Mouse (Mus musculus): ENCODE results near the gene Adnp. TPM values are rescaled to one million over a fixed set of nuclear protein-coding genes. Genes with fewer than 3 reads are reported as not detected.

Adnp gene
- polyA plus RNA-seq, 1 experiment, result 8.2 TPM

DNA sequence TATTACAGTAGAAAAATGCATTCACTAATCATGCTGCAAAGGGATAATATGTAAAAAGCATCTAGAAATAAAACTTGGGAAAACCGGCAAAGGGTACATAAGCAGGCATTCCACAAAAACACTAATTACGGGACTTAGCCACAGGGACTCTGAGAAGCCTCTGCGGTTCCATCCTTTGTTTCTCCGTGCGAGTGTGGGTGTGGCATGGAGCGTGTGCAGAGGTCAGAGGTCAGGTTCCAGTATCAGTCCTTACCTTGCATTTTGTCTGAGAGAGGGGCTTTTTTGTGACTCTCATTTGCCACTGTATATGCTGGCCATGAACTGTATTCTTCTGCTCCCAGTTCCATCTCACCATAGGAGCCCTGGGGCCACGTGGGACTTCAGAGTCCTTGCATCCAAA lies 31.0 kb downstream of the Adnp start:
- Histone ChIP-seq H3K27me3 (ENCODE audit: control insufficient read depth, insufficient read depth, insufficient read length) (no peaks in the 10 kb centered on the region), H3K79me2 (ENCODE audit: control insufficient read depth, insufficient read depth) (no peaks in the 10 kb centered on the region), H3K36me3 (ENCODE audit: control insufficient read depth, insufficient read depth) (peaks cover 23% of the 10 kb centered on the region), H3ac (ENCODE audit: control insufficient read depth, insufficient read length) (no peak overlapping the region), H3K4me2 (ENCODE audit: low read depth) (no peak overlapping the region), H3K4me3 (no peak overlapping the region)
- TF ChIP-seq POLR2AphosphoS2 (IDR thresholded peaks at IDR 0.05; ENCODE audit: insufficient read length, low read depth) (peak; percentile 14), MYOG (IDR thresholded peaks at IDR 0.05; ENCODE audit: control insufficient read depth in 1 of 3, insufficient read depth in 1 of 3, insufficient read length in 2 of 3, low read depth in 2 of 3) (no peak)

DNA sequence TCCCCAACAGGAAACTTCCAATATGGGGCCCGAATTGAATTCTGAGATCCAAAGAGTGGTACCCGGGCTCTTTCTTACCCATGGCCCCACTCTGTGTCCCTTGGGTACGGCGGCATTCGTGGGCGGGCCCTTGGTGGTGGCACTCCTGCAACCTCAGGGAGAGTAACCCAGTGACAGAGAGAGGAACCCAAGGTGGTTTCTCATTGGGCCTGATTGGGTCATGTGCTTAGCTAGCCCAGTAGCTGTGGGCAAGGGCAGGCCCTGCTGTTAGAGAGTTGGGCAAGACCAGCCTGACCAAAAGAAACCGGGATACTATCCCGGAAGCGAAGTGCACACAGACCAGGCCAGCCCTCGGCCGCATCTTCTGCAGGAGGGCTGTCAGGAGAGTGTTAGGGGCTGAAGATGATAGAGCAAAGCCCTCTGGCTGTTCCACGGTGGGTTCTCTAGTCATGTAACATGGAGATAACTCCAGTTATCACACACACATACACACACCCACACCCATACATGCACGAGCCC lies 36.7 kb downstream of the Adnp start:
- no peak overlapping the region for H3K4me3 ChIP-seq
- H3K27me3 ChIP-seq (ENCODE audit: control insufficient read depth, insufficient read depth, insufficient read length), result no peaks in the 10 kb centered on the region

DNA sequence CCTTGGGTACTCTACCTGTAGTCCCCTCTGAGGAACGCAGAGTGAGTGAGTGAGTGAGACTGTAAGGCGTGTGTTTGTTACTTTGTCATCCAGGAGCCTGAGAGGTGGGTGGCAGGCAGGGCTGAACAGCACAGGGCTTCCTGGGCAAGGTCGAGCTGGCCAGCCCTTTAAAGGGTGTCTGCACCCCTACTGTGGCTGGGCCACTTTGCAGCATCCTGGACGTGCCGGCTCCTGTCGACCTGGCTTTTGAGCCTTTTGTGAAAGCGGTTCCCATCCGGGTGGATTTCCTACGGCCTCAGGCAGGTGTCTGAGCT lies 37.2 kb downstream of the Adnp start:
- Histone ChIP-seq H3K4me2 (ENCODE audit: low read depth) (no peak overlapping the region), H3K27me3 (ENCODE audit: control insufficient read depth, insufficient read depth, insufficient read length) (no peaks in the 10 kb centered on the region), H3K79me2 (ENCODE audit: control insufficient read depth, insufficient read depth) (no peaks in the 10 kb centered on the region), H3ac (ENCODE audit: control insufficient read depth, insufficient read length) (no peak overlapping the region), H3K36me3 (ENCODE audit: control insufficient read depth, insufficient read depth) (peaks cover 4% of the 10 kb centered on the region), H3K4me3 (no peak overlapping the region)
- TF ChIP-seq MAX (IDR thresholded peaks at IDR 0.05; ENCODE audit: low read depth), result no peak
- no peak for TF ChIP-seq USF1 (IDR thresholded peaks at IDR 0.05; ENCODE audit: low read depth)
- TF ChIP-seq E2F4 (IDR thresholded peaks at IDR 0.05; ENCODE audit: insufficient read depth), result no peak
- no peak for TF ChIP-seq CEBPB (IDR thresholded peaks at IDR 0.05; ENCODE audit: insufficient read depth, poor library complexity, severe bottlenecking)
- peak; percentile 5 for TF ChIP-seq POLR2AphosphoS2 (IDR thresholded peaks at IDR 0.05; ENCODE audit: insufficient read length, low read depth)

More for the DNA sequence above, 36.7 kb downstream of the Adnp start:
- no peak overlapping the region for H3K4me2 ChIP-seq (ENCODE audit: low read depth)
- TF ChIP-seq SRF (IDR thresholded peaks at IDR 0.05; ENCODE audit: control insufficient read depth, insufficient read length, low read depth), result no peak
- TF ChIP-seq E2F4 (IDR thresholded peaks at IDR 0.05; ENCODE audit: insufficient read depth), result no peak
- TF ChIP-seq MYOG (IDR thresholded peaks at IDR 0.05; ENCODE audit: control insufficient read depth in 1 of 3, insufficient read depth in 1 of 3, insufficient read length in 2 of 3, low read depth in 2 of 3), result no peak
- TF ChIP-seq CEBPB (IDR thresholded peaks at IDR 0.05; ENCODE audit: insufficient read depth, poor library complexity, severe bottlenecking), result no peak
- no peak for TF ChIP-seq REST (IDR thresholded peaks at IDR 0.05; ENCODE audit: insufficient read depth, insufficient read length)
- TF ChIP-seq POLR2A (IDR thresholded peaks at IDR 0.05; ENCODE audit: insufficient read length, low read depth), result no peak
- TF ChIP-seq TCF3 (IDR thresholded peaks at IDR 0.05; ENCODE audit: insufficient read length, low read depth), result no peak
- H3K79me2 ChIP-seq (ENCODE audit: control insufficient read depth, insufficient read depth), result no peaks in the 10 kb centered on the region
- H3ac ChIP-seq (ENCODE audit: control insufficient read depth, insufficient read length), result no peak overlapping the region
- H3K36me3 ChIP-seq (ENCODE audit: control insufficient read depth, insufficient read depth), result peaks cover 7% of the 10 kb centered on the region

DNA sequence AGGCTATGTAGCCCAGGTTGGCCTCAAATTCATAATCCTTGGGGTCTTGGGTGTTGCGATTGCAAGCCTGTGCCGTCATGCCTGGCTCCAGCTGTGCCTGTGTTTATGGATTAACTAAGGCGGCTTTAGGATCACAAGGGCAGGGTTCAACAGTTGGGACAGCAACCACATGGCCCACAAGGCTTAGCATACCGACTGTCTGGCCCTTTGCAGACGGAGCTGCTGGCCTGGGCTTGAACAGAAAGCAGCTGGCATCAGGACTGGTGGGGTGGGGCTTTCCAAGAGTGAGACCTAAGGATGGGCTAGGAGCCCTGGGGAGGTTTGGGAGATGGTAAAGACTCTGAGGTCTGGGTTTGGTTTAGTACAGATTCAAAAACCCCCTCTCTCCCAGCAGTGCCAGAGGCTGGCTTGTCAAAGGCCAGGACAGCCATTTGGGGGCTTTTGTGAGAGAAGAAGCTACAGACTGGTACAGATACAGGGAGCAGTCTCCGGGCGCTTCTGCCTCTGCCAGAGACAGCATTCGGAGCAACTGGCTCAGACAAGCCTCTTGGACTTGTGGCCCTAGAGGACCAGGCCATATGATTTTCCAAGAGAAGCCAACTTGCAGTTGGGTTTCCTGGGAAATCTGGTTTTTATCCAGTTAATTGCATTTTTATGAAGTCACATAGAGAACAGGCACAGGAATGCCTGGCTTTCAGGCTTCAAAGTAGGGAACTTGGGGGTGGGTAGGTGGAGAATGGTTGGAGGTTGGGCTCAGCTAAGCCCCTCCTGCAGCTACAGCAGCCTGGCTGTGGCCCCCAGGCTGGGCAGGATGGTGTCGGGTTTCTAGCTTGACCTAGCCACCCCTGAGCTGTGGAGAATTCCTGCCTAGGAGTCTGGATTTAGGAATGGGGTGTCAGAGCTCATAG lies 37.8 kb downstream of the Adnp start:
- Histone ChIP-seq H3K27me3 (ENCODE audit: control insufficient read depth, insufficient read depth, insufficient read length) (no peaks in the 10 kb centered on the region), H3K4me3 (no peak overlapping the region), H3K79me2 (ENCODE audit: control insufficient read depth, insufficient read depth) (no peaks in the 10 kb centered on the region), H3K36me3 (ENCODE audit: control insufficient read depth, insufficient read depth) (peaks cover 3% of the 10 kb centered on the region), H3K4me2 (ENCODE audit: low read depth) (no peak overlapping the region), H3ac (ENCODE audit: control insufficient read depth, insufficient read length) (no peak overlapping the region)
- peak; percentile 33 to 78 (median 56) for TF ChIP-seq MYOG (IDR thresholded peaks at IDR 0.05; ENCODE audit: control insufficient read depth in 1 of 3, insufficient read depth in 1 of 3, insufficient read length in 2 of 3, low read depth in 2 of 3)
- TF ChIP-seq POLR2AphosphoS2 (IDR thresholded peaks at IDR 0.05; ENCODE audit: insufficient read length, low read depth), result no peak
- peak in 2 of 3 experiments; percentile 39 to 53 for TF ChIP-seq MYOD1 (IDR thresholded peaks at IDR 0.05; ENCODE audit: control insufficient read depth in 1 of 3, insufficient read length in 2 of 3, low read depth in 2 of 3)
- no peak for TF ChIP-seq CEBPB (IDR thresholded peaks at IDR 0.05; ENCODE audit: insufficient read depth, poor library complexity, severe bottlenecking)

DNA sequence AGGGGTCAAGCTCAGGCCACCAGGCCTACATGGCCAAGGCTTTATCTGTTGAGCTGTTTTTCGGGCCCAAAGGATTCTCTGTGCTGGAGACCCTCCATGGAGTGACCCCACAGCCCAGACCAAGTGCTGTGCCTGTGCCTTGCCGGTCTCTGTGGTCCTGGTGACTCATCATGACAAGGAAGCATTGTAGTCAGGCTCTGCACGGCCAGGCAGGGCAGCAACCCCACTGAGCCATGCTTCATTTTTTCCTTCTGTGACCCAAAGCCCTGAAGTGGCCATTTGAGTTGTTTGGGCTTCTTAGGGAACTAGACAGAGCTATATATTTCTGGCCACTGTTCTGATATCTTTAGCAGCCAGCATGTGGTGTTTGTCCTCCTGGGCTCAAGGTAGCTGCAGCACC lies 39.1 kb downstream of the Adnp start:
- H3ac ChIP-seq (ENCODE audit: control insufficient read depth, insufficient read length), result no peak overlapping the region
- H3K4me3 ChIP-seq, result no peak overlapping the region
- H3K4me2 ChIP-seq (ENCODE audit: low read depth), result no peak overlapping the region
- H3K79me2 ChIP-seq (ENCODE audit: control insufficient read depth, insufficient read depth), result no peaks in the 10 kb centered on the region
- no peak for TF ChIP-seq TCF12 (IDR thresholded peaks at IDR 0.05; ENCODE audit: insufficient read depth, poor library complexity, severe bottlenecking)
- TF ChIP-seq TCF3 (IDR thresholded peaks at IDR 0.05; ENCODE audit: insufficient read length, low read depth), result no peak
- no peak for TF ChIP-seq E2F4 (IDR thresholded peaks at IDR 0.05; ENCODE audit: insufficient read depth)
- no peak for TF ChIP-seq MYOD1 (IDR thresholded peaks at IDR 0.05; ENCODE audit: control insufficient read depth in 1 of 3, insufficient read length in 2 of 3, low read depth in 2 of 3)
- no peak for TF ChIP-seq REST (IDR thresholded peaks at IDR 0.05; ENCODE audit: insufficient read depth, insufficient read length)
- TF ChIP-seq SRF (IDR thresholded peaks at IDR 0.05; ENCODE audit: control insufficient read depth, insufficient read length, low read depth), result no peak
- TF ChIP-seq POLR2A (IDR thresholded peaks at IDR 0.05; ENCODE audit: insufficient read length, low read depth), result no peak
- H3K27me3 ChIP-seq (ENCODE audit: control insufficient read depth, insufficient read depth, insufficient read length), result no peaks in the 10 kb centered on the region
- no peaks in the 10 kb centered on the region for H3K36me3 ChIP-seq (ENCODE audit: control insufficient read depth, insufficient read depth)

Measured in myocyte (in vitro differentiated cells).